Mouse (Mus musculus) kidney, postnatal 4 days (tissue): ENCODE results near the gene Olfr1151.

Experiments used
- DNase-seq, 2 experiments: peaks; one replicate each; pipeline ENCODE4 v3.0.0; 2021; ENCODE audit warnings: mixed read lengths in 2 of 2

Olfr1151 gene

DNA sequence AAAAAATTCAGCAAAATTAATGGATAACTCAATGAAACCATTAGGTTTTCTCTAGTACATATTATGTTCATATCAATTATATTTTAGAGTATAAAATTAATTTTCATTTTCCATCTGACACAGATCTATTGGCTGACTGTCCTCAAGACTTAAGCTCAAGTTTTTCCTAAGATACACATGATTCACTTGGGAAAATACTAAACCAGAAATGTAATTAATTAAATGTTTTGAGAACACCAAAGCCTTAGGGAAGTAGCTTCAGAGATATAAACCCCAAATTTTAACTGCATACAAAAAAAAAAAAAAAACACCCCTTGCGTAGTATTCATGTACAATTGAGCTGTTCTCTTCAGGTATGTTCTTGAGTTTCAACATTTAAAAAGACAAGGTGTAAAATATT, at the start of gene Olfr1151:
Gene Olfr1151, plus strand, starts transcription at position 301 of the 400 bp plus-strand sequence.
- no peak for DNase-seq

GRCm38 (mm10) chr2:87809522-87809921, 46.1 kb upstream of the Olfr1151 start, which contains the start of gene Olfr1145:
Gene Olfr1145, plus strand, starts transcription at chr2:87809822.
- no peak for DNase-seq

GRCm38 (mm10) chr2:87830233-87830632, 25.4 kb upstream of the Olfr1151 start, which contains the start of gene Olfr1148:
Gene Olfr1148, plus strand, starts transcription at chr2:87830533.
- no peak for DNase-seq

DNA sequence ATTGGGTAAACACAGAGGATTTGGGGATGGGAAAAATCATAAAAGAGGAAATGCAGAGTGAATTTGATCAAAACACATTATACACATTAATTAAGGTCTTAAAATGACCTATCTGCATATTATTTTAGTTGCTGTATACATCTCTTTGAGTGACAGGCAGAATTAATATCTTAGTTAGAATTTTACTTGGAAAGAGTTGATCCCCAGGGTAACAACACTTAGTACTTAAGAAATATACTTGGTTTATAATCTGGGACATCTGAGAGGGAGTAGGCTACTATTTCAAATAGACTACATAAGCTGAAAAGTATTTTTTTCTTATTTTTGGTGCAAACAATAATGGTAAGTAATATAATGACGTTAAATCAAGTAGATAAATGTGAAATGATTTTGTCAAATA, 12.0 kb upstream of the Olfr1151 start, which contains the start of gene Olfr1150-ps1:
Gene Olfr1150-ps1, plus strand, starts transcription at position 301 of the 400 bp plus-strand sequence.
- no peak for DNase-seq

DNA sequence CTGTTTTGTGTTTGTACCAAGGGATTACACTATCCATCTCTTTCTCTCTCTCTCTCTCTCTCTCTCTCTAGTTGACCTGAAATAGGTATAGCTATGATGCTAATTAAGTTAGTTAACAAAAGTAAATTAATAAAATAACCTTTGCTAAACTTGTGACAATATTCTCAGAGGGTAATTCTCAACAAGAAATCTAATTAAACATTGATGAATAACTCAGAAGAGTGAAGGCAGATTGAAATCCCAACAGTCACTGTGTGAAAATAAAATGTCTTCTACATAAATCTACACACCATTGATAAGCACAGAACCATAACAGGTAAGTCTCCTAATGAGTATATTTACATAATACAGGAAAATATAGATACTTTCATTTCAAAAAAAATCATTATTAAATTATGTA, 10.5 kb downstream of the Olfr1151 start, which contains the start of gene Olfr1152:
Gene Olfr1152, plus strand, starts transcription at position 301 of the 400 bp plus-strand sequence.
- DNase-seq = no peak

DNA sequence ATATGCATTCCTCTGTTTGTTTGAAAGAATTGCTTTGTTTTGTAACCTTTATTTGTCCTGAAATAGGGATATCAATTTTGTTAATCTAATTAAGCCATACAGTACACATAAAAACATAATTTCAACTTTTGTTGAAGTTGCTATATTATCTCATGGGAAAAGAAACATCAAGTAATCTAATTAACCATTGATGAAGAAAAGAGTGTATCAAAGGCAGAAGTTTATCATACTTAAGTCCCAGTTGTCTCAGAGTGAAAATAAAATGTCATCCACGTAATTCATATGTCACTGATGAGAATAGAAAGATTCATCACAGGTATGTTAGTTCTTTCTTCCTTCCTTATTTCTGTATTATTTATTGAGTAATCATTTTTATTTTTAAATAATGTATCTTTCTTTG, 39.0 kb downstream of the Olfr1151 start, which contains the start of gene Olfr1153:
Gene Olfr1153, plus strand, starts transcription at position 301 of the 400 bp plus-strand sequence.
- no peak for DNase-seq

GRCm38 (mm10) chr2:87905066-87905465, 49.4 kb downstream of the Olfr1151 start, which contains the start of gene Olfr1154:
Gene Olfr1154, minus strand, starts transcription at chr2:87905166.
- DNase-seq = no peak
